Mouse (Mus musculus) megakaryocyte, embryonic 14.5 days (primary cell): Measurements from ENCODE around the gene Tas1r2. TPM values are rescaled to one million over a fixed set of nuclear protein-coding genes. Genes with fewer than 3 reads are reported as not detected.

Source experiments
- H3K27me3 ChIP-seq: replicated peaks from 2 replicates; pipeline ENCODE3; 2012; ENCODE audit warnings: inconsistent platforms
- H3K36me3 ChIP-seq: replicated peaks from 2 replicates; pipeline ENCODE3; 2012; ENCODE audit warnings: low read length, inconsistent platforms, mixed read lengths
- H3K4me1 ChIP-seq: 2 replicates; pipeline ENCODE4 v1.6.1; 2012; ENCODE audit warnings: inconsistent platforms
- H3K4me3 ChIP-seq: replicated peaks from 2 replicates; pipeline ENCODE3; 2012; ENCODE audit warnings: moderate library complexity, mild to moderate bottlenecking, inconsistent platforms
- H3K9me3 ChIP-seq: 2 replicates; pipeline ENCODE4 v1.6.1; 2012; ENCODE audit warnings: inconsistent platforms
- FLI1 ChIP-seq: IDR thresholded peaks from 2 replicates; pipeline ENCODE4 v1.6.1; 2012; ENCODE audit warnings: low read length, inconsistent platforms, mixed read lengths
- GATA1 ChIP-seq: IDR thresholded peaks from 3 replicates; pipeline ENCODE4 v1.6.1; 2012; ENCODE audit warnings: mixed read lengths, low read length, inconsistent platforms, borderline replicate concordance
- polyA plus RNA-seq: library from polyadenylated mRNA; stranded (reverse); fragments of >175 nt; gene quantifications from 2 replicates; pipeline ENCODE4 v1.2.3, GENCODE M21; 2012; ENCODE audit warnings: low replicate concordance; ENCODE audit not compliant: insufficient read depth

Gene Tas1r2
- polyA plus RNA-seq, 1 experiment = 0.48 TPM

- peaks cover 37% of the 10 kb centered on the region for H3K4me1 ChIP-seq
- no peaks in the 10 kb centered on the region for H3K9me3 ChIP-seq
- no peaks in the 10 kb centered on the region for H3K36me3 ChIP-seq
- H3K27me3 ChIP-seq = peaks cover 7% of the 10 kb centered on the region
- TF ChIP-seq GATA1 (no peak), FLI1 (no peak)
- peak within 1 kb of the TSS; percentile 98 for H3K4me3 ChIP-seq
Observed at GRCm38 (mm10) chr4:139622373-139623282, 30.7 kb upstream of the Tas1r2 start, which contains the start of gene Aldh4a1. Gene Aldh4a1, plus strand, starts transcription at chr4:139622866.

- H3K36me3 ChIP-seq = peaks cover 3% of the 10 kb centered on the region
- peaks cover 9% of the 10 kb centered on the region for H3K27me3 ChIP-seq
- peak overlapping the region; percentile 98 for H3K4me3 ChIP-seq
- peaks cover 5% of the 10 kb centered on the region; the same call in 1 of the 2 replicates for H3K9me3 ChIP-seq
- TF ChIP-seq FLI1 (no peak), GATA1 (no peak)
- H3K4me1 ChIP-seq = peaks cover 41% of the 10 kb centered on the region
Observed at GRCm38 (mm10) chr4:139623434-139624115, 29.8 kb upstream of the Tas1r2 start.

- Histone ChIP-seq H3K36me3 (peaks cover 5% of the 10 kb centered on the region), H3K9me3 (peaks cover 11% of the 10 kb centered on the region; the same call in 1 of the 2 replicates), H3K4me3 (peak overlapping the region; percentile 98), H3K27me3 (peaks cover 9% of the 10 kb centered on the region), H3K4me1 (peaks cover 38% of the 10 kb centered on the region)
- TF ChIP-seq GATA1 = no peak
Observed at GRCm38 (mm10) chr4:139624116-139624489, 29.2 kb upstream of the Tas1r2 start.

- H3K9me3 ChIP-seq = peaks cover 15% of the 10 kb centered on the region; the same call in 1 of the 2 replicates
- peaks cover 12% of the 10 kb centered on the region for H3K27me3 ChIP-seq
- TF ChIP-seq GATA1 (no peak), FLI1 (no peak)
- H3K4me3 ChIP-seq = no peak overlapping the region
- H3K4me1 ChIP-seq = peaks cover 38% of the 10 kb centered on the region
- H3K36me3 ChIP-seq = peaks cover 5% of the 10 kb centered on the region
Observed at GRCm38 (mm10) chr4:139624706-139625105, 28.6 kb upstream of the Tas1r2 start.

- no peak overlapping the region for H3K4me3 ChIP-seq
- peaks cover 36% of the 10 kb centered on the region for H3K4me1 ChIP-seq
- peaks cover 17% of the 10 kb centered on the region for H3K27me3 ChIP-seq
- H3K36me3 ChIP-seq = peaks cover 5% of the 10 kb centered on the region
- H3K9me3 ChIP-seq = peaks cover 15% of the 10 kb centered on the region; the same call in 1 of the 2 replicates
- no peak for TF ChIP-seq GATA1
- no peak for TF ChIP-seq FLI1
Observed at GRCm38 (mm10) chr4:139627361-139627760, 26.0 kb upstream of the Tas1r2 start.

- Histone ChIP-seq H3K27me3 (peaks cover 24% of the 10 kb centered on the region), H3K4me1 (peaks cover 17% of the 10 kb centered on the region), H3K36me3 (peaks cover 7% of the 10 kb centered on the region), H3K4me3 (no peak overlapping the region), H3K9me3 (peaks cover 15% of the 10 kb centered on the region; the same call in 1 of the 2 replicates)
- no peak for TF ChIP-seq FLI1
- no peak for TF ChIP-seq GATA1
Observed at GRCm38 (mm10) chr4:139630171-139630570, 23.2 kb upstream of the Tas1r2 start.

- Histone ChIP-seq H3K36me3 (peaks cover 17% of the 10 kb centered on the region), H3K4me1 (peaks cover 17% of the 10 kb centered on the region), H3K4me3 (no peak overlapping the region), H3K27me3 (peaks cover 25% of the 10 kb centered on the region), H3K9me3 (peaks cover 15% of the 10 kb centered on the region; the same call in 1 of the 2 replicates)
- no peak for TF ChIP-seq FLI1
Observed at GRCm38 (mm10) chr4:139631141-139631540, 22.2 kb upstream of the Tas1r2 start.

- Histone ChIP-seq H3K27me3 (peaks cover 25% of the 10 kb centered on the region), H3K36me3 (peaks cover 22% of the 10 kb centered on the region), H3K4me1 (peaks cover 17% of the 10 kb centered on the region), H3K9me3 (peaks cover 15% of the 10 kb centered on the region; the same call in 1 of the 2 replicates), H3K4me3 (no peak overlapping the region)
- no peak for TF ChIP-seq FLI1
- TF ChIP-seq GATA1 = no peak
Observed at GRCm38 (mm10) chr4:139631569-139632253, 21.6 kb upstream of the Tas1r2 start.

- no peak overlapping the region for H3K4me3 ChIP-seq
- peaks cover 27% of the 10 kb centered on the region for H3K36me3 ChIP-seq
Observed at GRCm38 (mm10) chr4:139632254-139632580, 21.1 kb upstream of the Tas1r2 start.

More at GRCm38 (mm10) chr4:139632254-139632580, 21.1 kb upstream of the Tas1r2 start:
- peaks cover 17% of the 10 kb centered on the region for H3K4me1 ChIP-seq
- peaks cover 29% of the 10 kb centered on the region for H3K27me3 ChIP-seq
- TF ChIP-seq FLI1 (no peak), GATA1 (no peak)
- H3K9me3 ChIP-seq = peaks cover 15% of the 10 kb centered on the region; the same call in 1 of the 2 replicates
